Mouse (Mus musculus) lung, embryonic 15.5 days (tissue): ENCODE data around the gene Robo1. TPM values are rescaled to one million over a fixed set of nuclear protein-coding genes. Genes with fewer than 3 reads are reported as not detected.

Source experiments
- ATAC-seq: fragments of 200-750 bp; cut with Nextera tagmentation; 2 replicates; pipeline ENCODE4 v1.8.0; 2017; ENCODE audit warnings: moderate number of reproducible peaks, borderline replicate concordance; ENCODE audit not compliant: low FRiP score, low TSS enrichment; ENCODE audit errors: extremely low read depth
- H3K27ac ChIP-seq: fragments of 300-500 bp; sonication (generic); 2 replicates; pipeline ENCODE4 v1.5.1; 2015; ENCODE audit warnings: moderate library complexity, mild to moderate bottlenecking, inconsistent platforms
- H3K27me3 ChIP-seq: fragments of 300-500 bp; sonication (generic); 2 replicates; pipeline ENCODE4 v1.6.1; 2015; ENCODE audit warnings: inconsistent platforms
- H3K36me3 ChIP-seq: fragments of 300-500 bp; sonication (generic); 2 replicates; pipeline ENCODE4 v1.6.1; 2015; ENCODE audit warnings: inconsistent platforms
- H3K4me1 ChIP-seq: fragments of 300-500 bp; sonication (generic); 2 replicates; pipeline ENCODE4 v1.6.1; 2015; ENCODE audit warnings: inconsistent platforms
- H3K4me2 ChIP-seq: fragments of 300-500 bp; sonication (generic); 2 replicates; pipeline ENCODE4 v1.6.1; 2015; ENCODE audit warnings: inconsistent platforms, mild to moderate bottlenecking, moderate library complexity
- H3K4me3 ChIP-seq: fragments of 300-500 bp; sonication (generic); 2 replicates; pipeline ENCODE4 v1.5.1; 2015; ENCODE audit warnings: mild to moderate bottlenecking, inconsistent platforms
- H3K9ac ChIP-seq: fragments of 300-500 bp; sonication (generic); 2 replicates; pipeline ENCODE4 v1.6.1; 2015; ENCODE audit warnings: inconsistent platforms
- H3K9me3 ChIP-seq: fragments of 300-500 bp; sonication (generic); 2 replicates; pipeline ENCODE4 v1.6.1; 2016; ENCODE audit warnings: inconsistent platforms
- WGBS: fragments of 180-500 bp; shearing (Covaris S2); methylation state at CpG from one replicate; pipeline ENCODE4 v1.1.7; 2015; 5-methylcytosine and 5-hydroxymethylcytosine counted together
- polyA plus RNA-seq: library from polyadenylated mRNA; unstranded; fragments of >200 nt; fragmentation: Nextera tagmentation; extraction: Ambion mirVana; gene quantifications from 2 replicates; pipeline ENCODE4 v1.2.1, GENCODE M21; 2015

The Robo1 gene
- polyA plus RNA-seq, 1 experiment from 2014 or later, result 32.0 TPM

DNA sequence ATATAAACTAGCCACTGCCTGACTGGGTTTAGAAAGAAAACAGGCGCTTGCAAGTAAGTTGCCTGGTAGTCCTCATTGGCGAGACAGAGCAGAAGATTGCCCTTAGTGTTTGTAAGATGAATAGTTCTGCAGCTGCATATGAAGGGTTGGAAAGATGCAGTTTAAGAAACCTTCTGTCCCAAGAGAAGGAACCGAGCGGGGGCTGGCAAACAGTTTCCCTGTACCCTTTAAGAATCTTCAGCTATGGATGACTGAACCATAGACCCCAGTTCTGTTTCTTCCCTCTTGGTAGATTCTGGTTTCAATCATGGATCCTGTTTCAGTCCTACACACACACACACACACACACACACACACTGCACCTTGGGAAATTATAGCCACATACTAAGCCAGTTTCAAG is 356.7 kb downstream of the Robo1 start:
- H3K4me1 ChIP-seq, result peaks cover 20% of the 10 kb centered on the region
- H3K9ac ChIP-seq, result peak overlapping the region; percentile 69
- no peaks in the 10 kb centered on the region for H3K36me3 ChIP-seq
- ATAC-seq, result no peak
- peak overlapping the region; percentile 98; the same call in 1 of the 2 replicates for H3K27ac ChIP-seq
- H3K27me3 ChIP-seq, result no peaks in the 10 kb centered on the region
- 19% methylated on average over 4 of the region's 4 CpGs for WGBS
- H3K4me3 ChIP-seq, result peak overlapping the region; percentile 57
- no peaks in the 10 kb centered on the region for H3K9me3 ChIP-seq
- H3K4me2 ChIP-seq, result peak overlapping the region; percentile 56

DNA sequence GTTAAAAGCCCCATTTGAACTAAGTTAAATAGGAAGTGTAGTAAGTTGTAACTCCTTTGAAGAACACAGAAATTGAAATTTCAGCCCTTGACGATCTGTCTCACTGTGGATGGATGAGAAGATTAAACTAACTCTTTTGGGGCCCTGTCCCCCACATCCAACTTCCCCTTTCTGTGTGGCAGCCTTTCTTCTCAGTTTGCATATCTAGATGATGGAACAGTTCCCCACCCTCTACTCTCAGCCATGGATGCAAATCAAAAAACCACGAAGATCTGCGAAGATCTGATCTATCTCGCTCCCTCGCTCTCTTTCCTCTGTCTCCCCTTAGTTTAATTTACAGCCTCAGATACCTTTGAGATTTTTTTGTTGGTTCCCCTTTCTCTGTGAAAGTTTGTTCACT is 357.3 kb downstream of the Robo1 start:
- no peaks in the 10 kb centered on the region for H3K27me3 ChIP-seq
- peak overlapping the region; percentile 8 for H3K9ac ChIP-seq
- 40% methylated on average over 5 of the region's 5 CpGs for WGBS
- H3K9me3 ChIP-seq, result no peaks in the 10 kb centered on the region
- ATAC-seq, result no peak
- H3K4me1 ChIP-seq, result peaks cover 22% of the 10 kb centered on the region
- H3K36me3 ChIP-seq, result no peaks in the 10 kb centered on the region
- H3K4me3 ChIP-seq, result peak overlapping the region; percentile 57
- peak overlapping the region; percentile 56 for H3K4me2 ChIP-seq
- no peak overlapping the region for H3K27ac ChIP-seq

- WGBS, result 58% methylated on average over 6 of the region's 6 CpGs
- H3K9ac ChIP-seq, result no peak overlapping the region
- H3K9me3 ChIP-seq, result no peaks in the 10 kb centered on the region
- peaks cover 21% of the 10 kb centered on the region for H3K4me1 ChIP-seq
- H3K4me3 ChIP-seq, result no peak overlapping the region
- no peaks in the 10 kb centered on the region for H3K27me3 ChIP-seq
- no peak overlapping the region for H3K4me2 ChIP-seq
- no peaks in the 10 kb centered on the region for H3K36me3 ChIP-seq
- H3K27ac ChIP-seq, result no peak overlapping the region
- ATAC-seq, result no peak
These were observed 362.3 kb downstream of the Robo1 start for GRCm38 (mm10) chr16:72670240-72671038.

- Histone ChIP-seq H3K4me2 (no peak overlapping the region), H3K36me3 (no peaks in the 10 kb centered on the region), H3K9me3 (no peaks in the 10 kb centered on the region), H3K4me3 (no peak overlapping the region), H3K4me1 (no peaks in the 10 kb centered on the region), H3K9ac (no peak overlapping the region), H3K27ac (no peak overlapping the region), H3K27me3 (no peaks in the 10 kb centered on the region)
- ATAC-seq, result no peak
- 63% methylated on average over 5 of the region's 5 CpGs for WGBS
These were observed 369.1 kb downstream of the Robo1 start for GRCm38 (mm10) chr16:72677234-72677633.

GRCm38 (mm10) chr16:72678450-72678849 is 370.3 kb downstream of the Robo1 start:
- no peak for ATAC-seq
- Histone ChIP-seq H3K4me2 (no peak overlapping the region), H3K4me3 (no peak overlapping the region)

DNA sequence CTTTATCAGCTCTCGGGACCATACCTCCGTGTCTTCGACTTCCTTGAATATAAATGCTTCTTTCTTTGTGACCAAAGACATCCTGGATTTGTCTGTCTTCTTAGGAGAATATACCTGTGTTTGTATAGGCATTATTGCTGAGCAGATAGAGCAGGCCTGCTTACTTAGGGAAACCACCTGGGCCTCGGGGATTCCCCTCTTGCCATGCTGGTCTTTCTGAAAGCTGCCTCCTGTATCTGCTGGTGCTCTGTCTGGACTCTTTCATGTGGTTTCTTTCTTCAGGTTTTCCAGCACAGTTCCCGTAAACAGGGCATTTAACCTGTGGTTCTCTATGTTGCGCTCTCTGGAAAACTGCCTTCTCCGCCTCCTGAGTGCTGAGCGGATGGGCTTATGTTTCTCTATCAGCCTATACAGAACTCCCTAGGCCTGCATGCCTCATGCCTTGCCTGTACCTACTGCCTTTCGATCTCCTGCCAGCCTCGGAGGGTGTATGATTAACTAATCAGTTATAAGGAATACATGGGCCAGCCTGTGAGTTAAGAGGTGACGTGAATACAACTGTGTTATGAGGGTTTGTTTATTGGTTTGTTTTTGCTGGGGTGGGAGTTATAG is 370.9 kb downstream of the Robo1 start:
- no peaks in the 10 kb centered on the region for H3K4me1 ChIP-seq
- no peak overlapping the region for H3K27ac ChIP-seq
- 74% methylated on average over 11 of the region's 11 CpGs for WGBS
- no peak overlapping the region for H3K4me3 ChIP-seq
- H3K27me3 ChIP-seq, result no peaks in the 10 kb centered on the region
- no peaks in the 10 kb centered on the region for H3K36me3 ChIP-seq
- H3K9me3 ChIP-seq, result no peaks in the 10 kb centered on the region
- no peak overlapping the region for H3K4me2 ChIP-seq
- H3K9ac ChIP-seq, result no peak overlapping the region
- ATAC-seq, result no peak

More at GRCm38 (mm10) chr16:72678450-72678849, 370.3 kb downstream of the Robo1 start:
- no peak overlapping the region for H3K27ac ChIP-seq
- 35% methylated on average over 13 of the region's 13 CpGs for WGBS
- no peaks in the 10 kb centered on the region for H3K9me3 ChIP-seq
- H3K9ac ChIP-seq, result no peak overlapping the region
- no peaks in the 10 kb centered on the region for H3K4me1 ChIP-seq
- no peaks in the 10 kb centered on the region for H3K27me3 ChIP-seq
- H3K36me3 ChIP-seq, result no peaks in the 10 kb centered on the region

GRCm38 (mm10) chr16:72685604-72686479 is 377.7 kb downstream of the Robo1 start:
- Histone ChIP-seq H3K4me2 (no peak overlapping the region), H3K9ac (no peak overlapping the region), H3K4me3 (no peak overlapping the region), H3K9me3 (no peaks in the 10 kb centered on the region), H3K36me3 (no peaks in the 10 kb centered on the region), H3K27me3 (no peaks in the 10 kb centered on the region), H3K4me1 (peaks cover 30% of the 10 kb centered on the region), H3K27ac (no peak overlapping the region)
- ATAC-seq, result peak; percentile 72; the same call in 1 of the 2 replicates
- 47% methylated on average over 6 of the region's 6 CpGs for WGBS

GRCm38 (mm10) chr16:72686480-72687053 is 378.5 kb downstream of the Robo1 start:
- no peak overlapping the region for H3K4me2 ChIP-seq
- 51% methylated on average over 11 of the region's 11 CpGs for WGBS
- peaks cover 30% of the 10 kb centered on the region for H3K4me1 ChIP-seq
- no peak for ATAC-seq
- H3K4me3 ChIP-seq, result no peak overlapping the region
- no peak overlapping the region for H3K9ac ChIP-seq
- H3K9me3 ChIP-seq, result no peaks in the 10 kb centered on the region
- no peaks in the 10 kb centered on the region for H3K36me3 ChIP-seq
- H3K27me3 ChIP-seq, result no peaks in the 10 kb centered on the region
- peak overlapping the region; percentile 10; the same call in 1 of the 2 replicates for H3K27ac ChIP-seq

DNA sequence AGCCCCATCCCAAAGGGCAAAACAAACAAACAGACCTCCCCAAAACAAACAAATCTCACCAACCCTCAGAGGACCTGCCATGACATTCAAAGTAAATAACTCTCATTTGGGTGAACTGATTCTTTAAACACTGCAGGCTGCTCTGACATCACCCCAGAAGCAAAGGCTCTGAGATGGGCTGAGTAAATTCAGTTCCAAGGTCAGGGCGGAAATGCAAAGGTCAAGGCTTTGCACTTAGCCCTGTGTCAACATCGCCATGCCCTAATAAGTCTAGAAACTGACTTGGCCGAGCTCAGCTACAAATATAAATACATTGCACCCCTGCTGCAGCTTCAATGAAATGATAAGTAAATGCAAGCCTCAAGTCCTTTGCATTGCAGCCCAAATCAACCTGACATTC is 379.5 kb downstream of the Robo1 start:
- H3K4me3 ChIP-seq, result no peak overlapping the region
- 22% methylated on average over 3 of the region's 3 CpGs for WGBS
- H3K36me3 ChIP-seq, result no peaks in the 10 kb centered on the region
- H3K9me3 ChIP-seq, result no peaks in the 10 kb centered on the region
- H3K9ac ChIP-seq, result no peak overlapping the region
- ATAC-seq, result no peak
- H3K4me1 ChIP-seq, result peaks cover 30% of the 10 kb centered on the region
- H3K4me2 ChIP-seq, result no peak overlapping the region
- H3K27me3 ChIP-seq, result no peaks in the 10 kb centered on the region
- no peak overlapping the region for H3K27ac ChIP-seq

GRCm38 (mm10) chr16:72688185-72688681 is 380.1 kb downstream of the Robo1 start:
- no peaks in the 10 kb centered on the region for H3K9me3 ChIP-seq
- H3K4me3 ChIP-seq, result no peak overlapping the region
- peaks cover 30% of the 10 kb centered on the region for H3K4me1 ChIP-seq
- no peak overlapping the region for H3K9ac ChIP-seq
- ATAC-seq, result no peak
- H3K36me3 ChIP-seq, result no peaks in the 10 kb centered on the region
- H3K27me3 ChIP-seq, result no peaks in the 10 kb centered on the region
- no peak overlapping the region for H3K27ac ChIP-seq
- WGBS, result 71% methylated on average over 6 of the region's 6 CpGs
- no peak overlapping the region for H3K4me2 ChIP-seq

- H3K4me2 ChIP-seq, result no peak overlapping the region
- WGBS, result 48% methylated on average over 3 of the region's 3 CpGs
- ATAC-seq, result no peak
These were observed 383.8 kb downstream of the Robo1 start for GRCm38 (mm10) chr16:72691909-72692308.

More at GRCm38 (mm10) chr16:72691909-72692308, 383.8 kb downstream of the Robo1 start:
- H3K9ac ChIP-seq, result no peak overlapping the region
- H3K4me1 ChIP-seq, result peaks cover 14% of the 10 kb centered on the region
- no peak overlapping the region for H3K4me3 ChIP-seq
- H3K36me3 ChIP-seq, result no peaks in the 10 kb centered on the region
- H3K27ac ChIP-seq, result no peak overlapping the region
- no peaks in the 10 kb centered on the region for H3K27me3 ChIP-seq
- no peaks in the 10 kb centered on the region for H3K9me3 ChIP-seq
